Mouse (Mus musculus) C2C12 (cell line): Measurements from ENCODE around the gene Adprhl1.

Experiments
- CEBPB ChIP-seq: IDR thresholded peaks from one replicate; pipeline ENCODE4 v1.6.1; 2011; ENCODE audit warnings: low read depth, mild to moderate bottlenecking, control low read depth, moderate library complexity
- CTCF ChIP-seq: IDR thresholded peaks from one replicate; pipeline ENCODE4 v1.5.1; 2011; ENCODE audit not compliant: control insufficient read depth, insufficient read depth, insufficient read length
- MYOG ChIP-seq: IDR thresholded peaks from one replicate; pipeline ENCODE4 v1.6.1; 2011; ENCODE audit not compliant: control insufficient read depth, insufficient read length; ENCODE audit errors: extremely low read depth
- USF1 ChIP-seq: IDR thresholded peaks from one replicate; pipeline ENCODE4 v1.6.1; 2011; ENCODE audit warnings: low read depth, mild to moderate bottlenecking, control low read depth, moderate library complexity

DNA sequence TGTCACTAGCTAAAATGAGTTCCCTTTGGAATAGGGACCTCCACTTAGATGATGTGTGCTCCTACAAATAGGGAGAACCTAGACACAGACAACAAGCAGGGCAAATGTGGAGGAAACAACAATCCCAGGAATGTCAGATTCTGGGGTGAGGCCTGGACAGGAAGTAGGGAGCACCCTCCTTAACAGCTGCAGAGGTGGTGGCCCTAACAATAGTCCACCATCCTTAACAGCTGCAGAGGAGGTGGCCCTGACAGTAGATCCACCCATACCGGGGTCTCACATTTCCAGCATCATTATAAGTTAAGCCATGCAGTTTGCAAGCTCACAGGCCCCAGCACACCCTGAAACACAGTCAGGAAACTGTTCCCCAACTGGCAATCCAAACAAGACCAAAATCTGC is 65.1 kb downstream of the Adprhl1 start:
- TF ChIP-seq CEBPB (no peak), CTCF (no peak), USF1 (no peak), MYOG (no peak)
